Mouse (Mus musculus): ENCODE data around the gene Spocd1. TPM values are rescaled to one million over a fixed set of nuclear protein-coding genes. Genes with fewer than 3 reads are reported as not detected.

The Spocd1 gene
- polyA plus RNA-seq, 1 experiment from 2014 or later, result not detected

GRCm38 (mm10) chr4:129998124-129998523, 69.1 kb downstream of the Spocd1 start:
- WGBS, result 67% methylated on average over 11 of the region's 11 CpGs
- no peaks in the 10 kb centered on the region for H3K27me3 ChIP-seq (ENCODE audit: control insufficient read depth, insufficient read depth, low read length)
- DNase-seq (ENCODE audit: low spot score, missing footprints) (no peak), ATAC-seq (ENCODE audit: low FRiP score) (no peak)
- H3K4me1 ChIP-seq (ENCODE audit: control insufficient read depth, insufficient read depth, low read length), result no peaks in the 10 kb centered on the region
- no peaks in the 10 kb centered on the region for H3K36me3 ChIP-seq (ENCODE audit: control insufficient read depth, insufficient read depth, low read length)
- no peak overlapping the region for H3K27ac ChIP-seq (ENCODE audit: low read depth, low read length)
- no peak overlapping the region for H3K4me3 ChIP-seq (ENCODE audit: low read depth, low read length)
- no peaks in the 10 kb centered on the region for H3K9me3 ChIP-seq (ENCODE audit: control insufficient read depth, low read length)
- no peak overlapping the region for H3K9ac ChIP-seq (ENCODE audit: low read length)
- H3K4me2 ChIP-seq, result no peak overlapping the region

- H3K4me3 ChIP-seq (ENCODE audit: low read depth, low read length), result no peak overlapping the region
- H3K9me3 ChIP-seq (ENCODE audit: control insufficient read depth, low read length), result no peaks in the 10 kb centered on the region
- ATAC-seq (ENCODE audit: low FRiP score) (no peak), DNase-seq (ENCODE audit: low spot score, missing footprints) (no peak)
- no peak overlapping the region for H3K27ac ChIP-seq (ENCODE audit: low read depth, low read length)
- no peak overlapping the region for H3K9ac ChIP-seq (ENCODE audit: low read length)
- 49% methylated on average over 5 of the region's 5 CpGs for WGBS
- H3K27me3 ChIP-seq (ENCODE audit: control insufficient read depth, insufficient read depth, low read length), result no peaks in the 10 kb centered on the region
- H3K4me2 ChIP-seq, result no peak overlapping the region
- no peaks in the 10 kb centered on the region for H3K36me3 ChIP-seq (ENCODE audit: control insufficient read depth, insufficient read depth, low read length)
- peaks cover 2% of the 10 kb centered on the region; the same call in 1 of the 2 replicates for H3K4me1 ChIP-seq (ENCODE audit: control insufficient read depth, insufficient read depth, low read length)
These were observed 72.7 kb downstream of the Spocd1 start for GRCm38 (mm10) chr4:130001710-130002109.

- ATAC-seq (ENCODE audit: low FRiP score), result no peak
- Histone ChIP-seq H3K9me3 (ENCODE audit: control insufficient read depth, low read length) (no peaks in the 10 kb centered on the region), H3K9ac (ENCODE audit: low read length) (no peak overlapping the region), H3K27me3 (ENCODE audit: control insufficient read depth, insufficient read depth, low read length) (no peaks in the 10 kb centered on the region), H3K4me2 (no peak overlapping the region), H3K4me1 (ENCODE audit: control insufficient read depth, insufficient read depth, low read length) (peaks cover 3% of the 10 kb centered on the region; the same call in 1 of the 2 replicates), H3K27ac (ENCODE audit: low read depth, low read length) (no peak overlapping the region), H3K36me3 (ENCODE audit: control insufficient read depth, insufficient read depth, low read length) (no peaks in the 10 kb centered on the region), H3K4me3 (ENCODE audit: low read depth, low read length) (no peak overlapping the region)
- WGBS, result 81% methylated on average over 10 of the region's 10 CpGs
- DNase-seq (ENCODE audit: low spot score, missing footprints), result no peak
These were observed 73.1 kb downstream of the Spocd1 start for GRCm38 (mm10) chr4:130002157-130002556.

- WGBS, result 60% methylated on average over 9 of the region's 9 CpGs
- Histone ChIP-seq H3K4me1 (ENCODE audit: control insufficient read depth, insufficient read depth, low read length) (peaks cover 3% of the 10 kb centered on the region; the same call in 1 of the 2 replicates), H3K36me3 (ENCODE audit: control insufficient read depth, insufficient read depth, low read length) (no peaks in the 10 kb centered on the region), H3K27ac (ENCODE audit: low read depth, low read length) (no peak overlapping the region), H3K27me3 (ENCODE audit: control insufficient read depth, insufficient read depth, low read length) (peaks cover 2% of the 10 kb centered on the region; the same call in 1 of the 2 replicates), H3K9ac (ENCODE audit: low read length) (no peak overlapping the region), H3K9me3 (ENCODE audit: control insufficient read depth, low read length) (no peaks in the 10 kb centered on the region), H3K4me2 (no peak overlapping the region), H3K4me3 (ENCODE audit: low read depth, low read length) (no peak overlapping the region)
- no peak for DNase-seq (ENCODE audit: low spot score, missing footprints)
- no peak for ATAC-seq (ENCODE audit: low FRiP score)
These were observed 76.5 kb downstream of the Spocd1 start for GRCm38 (mm10) chr4:130005593-130005992.

GRCm38 (mm10) chr4:130006533-130006932, 77.5 kb downstream of the Spocd1 start:
- ATAC-seq (ENCODE audit: low FRiP score), result peak; percentile 60; the same call in 1 of the 2 replicates

More at GRCm38 (mm10) chr4:130006533-130006932, 77.5 kb downstream of the Spocd1 start:
- no peak overlapping the region for H3K27ac ChIP-seq (ENCODE audit: low read depth, low read length)
- WGBS, result 17% methylated on average over 24 of the region's 25 CpGs
- H3K4me2 ChIP-seq, result peak overlapping the region; percentile 48
- no peaks in the 10 kb centered on the region for H3K9me3 ChIP-seq (ENCODE audit: control insufficient read depth, low read length)
- peak overlapping the region; percentile 18; the same call in 1 of the 2 replicates for H3K4me3 ChIP-seq (ENCODE audit: low read depth, low read length)
- H3K4me1 ChIP-seq (ENCODE audit: control insufficient read depth, insufficient read depth, low read length), result peaks cover 3% of the 10 kb centered on the region; the same call in 1 of the 2 replicates
- DNase-seq (ENCODE audit: low spot score, missing footprints), result no peak
- peak overlapping the region; percentile 38; the same call in 1 of the 2 replicates for H3K9ac ChIP-seq (ENCODE audit: low read length)
- H3K27me3 ChIP-seq (ENCODE audit: control insufficient read depth, insufficient read depth, low read length), result peaks cover 2% of the 10 kb centered on the region; the same call in 1 of the 2 replicates
- no peaks in the 10 kb centered on the region for H3K36me3 ChIP-seq (ENCODE audit: control insufficient read depth, insufficient read depth, low read length)

Other genes starting within 250 kb of the Spocd1 start
- gene Tmem39b, start 232.4 kb upstream of the Spocd1 start, polyA plus RNA-seq (2014; fragmentation: Nextera tagmentation; extraction: Ambion mirVana), result 35.6 and 36.3 TPM in 2 replicates
- gene Khdrbs1, start 186.9 kb upstream of the Spocd1 start, polyA plus RNA-seq (2014; fragmentation: Nextera tagmentation; extraction: Ambion mirVana), result 189 and 190 TPM in 2 replicates
- gene Ptp4a2, start 118.0 kb upstream of the Spocd1 start, polyA plus RNA-seq (2014; fragmentation: Nextera tagmentation; extraction: Ambion mirVana), result 368 TPM in 2 replicates
- 2.3 and 3.0 TPM in 2 replicates for gene Adgrb2, start 55.6 kb downstream of the Spocd1 start, polyA plus RNA-seq (2014; fragmentation: Nextera tagmentation; extraction: Ambion mirVana)
- gene Col16a1, start 118.6 kb downstream of the Spocd1 start, polyA plus RNA-seq (2014; fragmentation: Nextera tagmentation; extraction: Ambion mirVana), result 5.8 and 6.9 TPM in 2 replicates
- 71.6 and 72.3 TPM in 2 replicates for gene Pef1, start 173.3 kb downstream of the Spocd1 start, polyA plus RNA-seq (2014; fragmentation: Nextera tagmentation; extraction: Ambion mirVana)
- 0.14 and 0.18 TPM in 2 replicates for gene Hcrtr1, start 210.1 kb downstream of the Spocd1 start, polyA plus RNA-seq (2014; fragmentation: Nextera tagmentation; extraction: Ambion mirVana)
- gene Tinagl1, start 245.9 kb downstream of the Spocd1 start, polyA plus RNA-seq (2014; fragmentation: Nextera tagmentation; extraction: Ambion mirVana), result 5.1 and 6.1 TPM in 2 replicates

Measured in midbrain, embryonic 11.5 days (tissue).